Mouse (Mus musculus) Muller cell, postnatal 12 days (primary cell): ENCODE data around the gene 1700123O20Rik.
A peak's percentile ranks its signal among the peaks of the same experiment; 100 is the strongest.

Experiments used
- DNase-seq: peaks from one replicate; pipeline ENCODE4 v3.0.0-alpha.2; 2015; ENCODE audit errors: inconsistent ontology term

1700123O20Rik gene

GRCm38 (mm10) chr14:54686063-54686521, at the start of gene 1700123O20Rik:
Gene 1700123O20Rik (plus strand): TSS chr14:54686216.
- peak; percentile 94 for DNase-seq

- no peak for DNase-seq
These were observed 49.1 kb upstream of the 1700123O20Rik start for GRCm38 (mm10) chr14:54636954-54637353.

- no peak for DNase-seq
These were observed 47.8 kb upstream of the 1700123O20Rik start for GRCm38 (mm10) chr14:54638210-54638609.

- DNase-seq: no peak
These were observed 45.9 kb upstream of the 1700123O20Rik start for GRCm38 (mm10) chr14:54640121-54640520.

GRCm38 (mm10) chr14:54640946-54641304, 45.1 kb upstream of the 1700123O20Rik start, which contains the start of gene Gm17606:
Gene Gm17606 (plus strand): TSS chr14:54640952.
- no peak for DNase-seq

GRCm38 (mm10) chr14:54641305-54641969, 44.6 kb upstream of the 1700123O20Rik start, which contains the start of gene Cdh24:
Gene Cdh24 (minus strand): TSS chr14:54641364.
- DNase-seq: peak; percentile 94

- no peak for DNase-seq
These were observed 43.6 kb upstream of the 1700123O20Rik start for GRCm38 (mm10) chr14:54642224-54642944.

GRCm38 (mm10) chr14:54643011-54643410, 43.0 kb upstream of the 1700123O20Rik start:
- no peak for DNase-seq

- peak; percentile 32 for DNase-seq
These were observed 41.7 kb upstream of the 1700123O20Rik start for GRCm38 (mm10) chr14:54644294-54644693.

- DNase-seq: no peak
These were observed 39.6 kb upstream of the 1700123O20Rik start for GRCm38 (mm10) chr14:54646455-54646854.

- DNase-seq: no peak
These were observed 38.9 kb upstream of the 1700123O20Rik start for GRCm38 (mm10) chr14:54646898-54647636.

- DNase-seq: no peak
These were observed 38.1 kb upstream of the 1700123O20Rik start for GRCm38 (mm10) chr14:54647900-54648299.

GRCm38 (mm10) chr14:54650621-54651454, 35.2 kb upstream of the 1700123O20Rik start:
- peak; percentile 75 for DNase-seq

- no peak for DNase-seq
These were observed 34.5 kb upstream of the 1700123O20Rik start for GRCm38 (mm10) chr14:54651556-54651955.

- no peak for DNase-seq
These were observed 33.2 kb upstream of the 1700123O20Rik start for GRCm38 (mm10) chr14:54652787-54653186.

- DNase-seq: peak; percentile 93
These were observed 32.5 kb upstream of the 1700123O20Rik start for GRCm38 (mm10) chr14:54653496-54653895.

GRCm38 (mm10) chr14:54660009-54660408, 26.0 kb upstream of the 1700123O20Rik start:
- no peak for DNase-seq

GRCm38 (mm10) chr14:54664477-54665222, 21.4 kb upstream of the 1700123O20Rik start:
- DNase-seq: no peak

GRCm38 (mm10) chr14:54669381-54669780, 16.6 kb upstream of the 1700123O20Rik start:
- peak; percentile 9 for DNase-seq

GRCm38 (mm10) chr14:54674317-54674716, 11.7 kb upstream of the 1700123O20Rik start:
- DNase-seq: no peak

- DNase-seq: no peak
These were observed 9.7 kb upstream of the 1700123O20Rik start for GRCm38 (mm10) chr14:54676290-54676689.
